Mouse (Mus musculus) ES-Bruce4 (cell line): ENCODE data around the gene Cd300lf. TPM values are rescaled to one million over a fixed set of nuclear protein-coding genes. Genes with fewer than 3 reads are reported as not detected.

ENCODE experiments used
- H3K27ac ChIP-seq: 2 replicates; pipeline ENCODE4 v1.5.1; 2012; ENCODE audit warnings: low read length, inconsistent platforms; ENCODE audit not compliant: insufficient read depth
- H3K27me3 ChIP-seq: 2 replicates; pipeline ENCODE4 v1.6.1; 2012; ENCODE audit warnings: mild to moderate bottlenecking, low read length, inconsistent platforms; ENCODE audit not compliant: control insufficient read depth, poor library complexity, insufficient read depth, severe bottlenecking
- H3K36me3 ChIP-seq: 2 replicates; pipeline ENCODE4 v1.6.1; 2012; ENCODE audit warnings: inconsistent platforms, mild to moderate bottlenecking, low read length, moderate library complexity; ENCODE audit not compliant: control insufficient read depth, poor library complexity, insufficient read depth, severe bottlenecking
- H3K4me1 ChIP-seq: one replicate; pipeline ENCODE4 v1.8.1; 2011; ENCODE audit warnings: low read length; ENCODE audit not compliant: control insufficient read depth, insufficient read depth
- H3K4me3 ChIP-seq: 2 replicates; pipeline ENCODE4 v1.5.1; 2011; ENCODE audit warnings: low read depth, mild to moderate bottlenecking, low read length
- H3K9ac ChIP-seq: 2 replicates; pipeline ENCODE4 v1.6.1; 2012; ENCODE audit warnings: low read depth, mild to moderate bottlenecking, inconsistent platforms; ENCODE audit not compliant: poor library complexity, severe bottlenecking
- H3K9me3 ChIP-seq: replicated peaks from 2 replicates; pipeline ENCODE4 v1.6.1; 2012; ENCODE audit warnings: mild to moderate bottlenecking, low read length, inconsistent platforms; ENCODE audit not compliant: control insufficient read depth, poor library complexity, insufficient read depth, severe bottlenecking
- CTCF ChIP-seq: IDR thresholded peaks from one replicate; pipeline ENCODE4 v1.8.1; 2011; ENCODE audit warnings: low read depth, low read length
- EP300 ChIP-seq: IDR thresholded peaks from 2 replicates; pipeline ENCODE4 v1.6.1; 2011; ENCODE audit warnings: low read depth, low read length; ENCODE audit not compliant: insufficient read depth
- POLR2A ChIP-seq: IDR thresholded peaks from one replicate; pipeline ENCODE4 v1.8.1; 2011; ENCODE audit warnings: low read length; ENCODE audit not compliant: insufficient read depth
- polyA plus RNA-seq: library from polyadenylated mRNA; stranded (reverse); fragments of >200 nt; gene quantifications from 2 replicates; pipeline ENCODE4 v1.2.4, GENCODE M21; 2011; ENCODE audit warnings: low read depth; ENCODE audit not compliant: missing spikeins, insufficient read depth, insufficient read length

The Cd300lf gene
- polyA plus RNA-seq, 1 experiment: 1.1 TPM

- no peak overlapping the region for H3K9ac ChIP-seq
- peak overlapping the region; percentile 58 for H3K4me3 ChIP-seq
- no peaks in the 10 kb centered on the region for H3K9me3 ChIP-seq
- H3K4me1 ChIP-seq: peaks cover 8% of the 10 kb centered on the region
- H3K36me3 ChIP-seq: no peaks in the 10 kb centered on the region
- TF ChIP-seq CTCF (no peak), POLR2A (peak; percentile 87), EP300 (no peak)
- H3K27ac ChIP-seq: peak overlapping the region; percentile 39; the same call in 1 of the 2 replicates
- H3K27me3 ChIP-seq: no peaks in the 10 kb centered on the region
Measured at GRCm38 (mm10) chr11:115103470-115104413, 30.1 kb downstream of the Cd300lf start.

GRCm38 (mm10) chr11:115102116-115102515 is 31.7 kb downstream of the Cd300lf start:
- no peaks in the 10 kb centered on the region for H3K27me3 ChIP-seq
- H3K4me3 ChIP-seq: peak overlapping the region; percentile 56
- H3K9me3 ChIP-seq: no peaks in the 10 kb centered on the region
- peaks cover 8% of the 10 kb centered on the region for H3K4me1 ChIP-seq
- H3K36me3 ChIP-seq: no peaks in the 10 kb centered on the region
- no peak for TF ChIP-seq POLR2A
- TF ChIP-seq EP300: 0 out of 2 replicates have a peak, but pooled peaks have one; percentile 2
- TF ChIP-seq CTCF: no peak
- H3K27ac ChIP-seq: peak overlapping the region; percentile 68
- peak overlapping the region; percentile 48 for H3K9ac ChIP-seq

GRCm38 (mm10) chr11:115101615-115102051 is 32.2 kb downstream of the Cd300lf start:
- Histone ChIP-seq H3K27ac (peak overlapping the region; percentile 68), H3K9ac (peak overlapping the region; percentile 48), H3K4me1 (peaks cover 9% of the 10 kb centered on the region), H3K4me3 (peak overlapping the region; percentile 20), H3K27me3 (no peaks in the 10 kb centered on the region), H3K36me3 (no peaks in the 10 kb centered on the region), H3K9me3 (no peaks in the 10 kb centered on the region)
- TF ChIP-seq EP300: peak; percentile 86; the same call in 1 of the 2 replicates
- TF ChIP-seq CTCF: no peak

- H3K27me3 ChIP-seq: no peaks in the 10 kb centered on the region
- H3K4me3 ChIP-seq: no peak overlapping the region
- no peaks in the 10 kb centered on the region for H3K9me3 ChIP-seq
- H3K27ac ChIP-seq: 0 out of 2 replicates have a peak overlapping the region, but pooled peaks have one; percentile 68
- H3K36me3 ChIP-seq: no peaks in the 10 kb centered on the region
- H3K9ac ChIP-seq: peak overlapping the region; percentile 48
- TF ChIP-seq POLR2A (no peak), CTCF (no peak)
- peaks cover 11% of the 10 kb centered on the region for H3K4me1 ChIP-seq
Measured at GRCm38 (mm10) chr11:115100741-115101140, 33.1 kb downstream of the Cd300lf start.

- Histone ChIP-seq H3K9me3 (no peaks in the 10 kb centered on the region), H3K27ac (no peak overlapping the region), H3K9ac (no peak overlapping the region), H3K4me3 (no peak overlapping the region), H3K27me3 (no peaks in the 10 kb centered on the region), H3K4me1 (peaks cover 11% of the 10 kb centered on the region), H3K36me3 (no peaks in the 10 kb centered on the region)
- no peak for TF ChIP-seq POLR2A
- no peak for TF ChIP-seq EP300
- TF ChIP-seq CTCF: no peak
Measured at GRCm38 (mm10) chr11:115100032-115100621, 33.7 kb downstream of the Cd300lf start.
